Mouse (Mus musculus): ENCODE results near the gene Myrfl.

GRCm38 (mm10) chr10:116935028-116935427 is 38.3 kb upstream of the Myrfl start:
- TF ChIP-seq GATA1 (IDR thresholded peaks at IDR 0.05; ENCODE audit: borderline replicate concordance, low read length) (no peak), FLI1 (IDR thresholded peaks at IDR 0.05; ENCODE audit: low read length) (no peak)

Data from megakaryocyte, embryonic 14.5 days (primary cell).